Mouse (Mus musculus) C2C12 (cell line): ENCODE data around the gene Ccdc134. TPM values are rescaled to one million over a fixed set of nuclear protein-coding genes. Genes with fewer than 3 reads are reported as not detected.
A peak's percentile ranks its signal among the peaks of the same experiment; 100 is the strongest.
"Not testable (repeated sequence)": the region's sequence is repeated elsewhere in the genome, so short reads cannot be mapped to it uniquely, and the experiment has no call there.

Source experiments
- H3K27me3 ChIP-seq: one replicate; pipeline ENCODE4 v1.6.1; 2011; ENCODE audit not compliant: control insufficient read depth, insufficient read depth, insufficient read length
- H3K36me3 ChIP-seq: one replicate; pipeline ENCODE4 v1.6.1; 2011; ENCODE audit not compliant: control insufficient read depth, insufficient read depth
- H3K4me3 ChIP-seq: one replicate; pipeline ENCODE4 v1.5.1; 2011; ENCODE audit warnings: mild to moderate bottlenecking, control low read depth; ENCODE audit not compliant: poor library complexity, insufficient read depth, severe bottlenecking
- H3K79me2 ChIP-seq: one replicate; pipeline ENCODE4 v1.6.1; 2011; ENCODE audit not compliant: control insufficient read depth, insufficient read depth
- H3K79me3 ChIP-seq: one replicate; pipeline ENCODE4 v1.6.1; 2011; ENCODE audit warnings: low read depth, control low read depth
- H3ac ChIP-seq: one replicate; pipeline ENCODE3; 2011; ENCODE audit warnings: low read depth; ENCODE audit not compliant: control insufficient read depth, insufficient read length
- CEBPB ChIP-seq: IDR thresholded peaks from one replicate; pipeline ENCODE4 v1.6.1; 2011; ENCODE audit warnings: low read depth, mild to moderate bottlenecking, control low read depth, moderate library complexity
- CTCF ChIP-seq: IDR thresholded peaks from one replicate; pipeline ENCODE4 v1.5.1; 2011; ENCODE audit not compliant: control insufficient read depth, insufficient read depth, insufficient read length
- FOSL1 ChIP-seq: IDR thresholded peaks from one replicate; pipeline ENCODE4 v1.8.0; 2011; ENCODE audit warnings: mild to moderate bottlenecking, low read length; ENCODE audit not compliant: poor library complexity, insufficient read depth, severe bottlenecking
- MAX ChIP-seq: IDR thresholded peaks from one replicate; pipeline ENCODE4 v1.6.1; 2011; ENCODE audit warnings: mild to moderate bottlenecking, control low read depth
- MYOD1 ChIP-seq: IDR thresholded peaks from one replicate; pipeline ENCODE4 v1.6.1; 2011; ENCODE audit warnings: low read depth; ENCODE audit not compliant: control insufficient read depth, insufficient read length
- MYOG ChIP-seq: IDR thresholded peaks from one replicate; pipeline ENCODE4 v1.6.1; 2011; ENCODE audit not compliant: control insufficient read depth, insufficient read length; ENCODE audit errors: extremely low read depth
- USF1 ChIP-seq: IDR thresholded peaks from one replicate; pipeline ENCODE4 v1.6.1; 2011; ENCODE audit warnings: low read depth, mild to moderate bottlenecking, control low read depth, moderate library complexity
- polyA plus RNA-seq: library from polyadenylated mRNA; unstranded; fragments of >200 nt; fragmentation: generic; extraction: Trizol; gene quantifications from one replicate; pipeline ENCODE4 v1.2.1, GENCODE M21; 2012; ENCODE audit warnings: missing spikeins

The Ccdc134 gene
- polyA plus RNA-seq, 1 experiment: 20.2 TPM

DNA sequence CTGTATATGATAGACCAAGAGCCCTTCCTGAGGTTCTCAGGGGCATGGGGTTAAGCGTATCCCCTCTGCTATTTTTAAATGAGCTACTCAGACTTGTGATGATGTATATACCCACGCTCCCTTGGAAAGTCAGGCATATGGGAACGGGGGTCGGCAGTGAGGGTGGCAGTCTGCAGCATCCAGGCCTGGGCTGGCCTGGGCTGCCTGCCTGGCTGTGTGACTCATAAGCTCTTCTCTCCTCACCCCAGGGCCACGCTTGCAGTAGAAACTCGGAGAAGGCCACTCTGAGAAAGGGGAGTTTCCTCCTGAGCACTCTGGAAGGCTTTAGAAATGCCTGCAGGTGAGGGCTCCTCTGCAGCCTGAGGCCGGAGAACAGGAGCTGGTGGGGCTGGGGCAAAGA, 36.7 kb upstream of the Ccdc134 start:
- peaks cover 69% of the 10 kb centered on the region for H3K27me3 ChIP-seq

DNA sequence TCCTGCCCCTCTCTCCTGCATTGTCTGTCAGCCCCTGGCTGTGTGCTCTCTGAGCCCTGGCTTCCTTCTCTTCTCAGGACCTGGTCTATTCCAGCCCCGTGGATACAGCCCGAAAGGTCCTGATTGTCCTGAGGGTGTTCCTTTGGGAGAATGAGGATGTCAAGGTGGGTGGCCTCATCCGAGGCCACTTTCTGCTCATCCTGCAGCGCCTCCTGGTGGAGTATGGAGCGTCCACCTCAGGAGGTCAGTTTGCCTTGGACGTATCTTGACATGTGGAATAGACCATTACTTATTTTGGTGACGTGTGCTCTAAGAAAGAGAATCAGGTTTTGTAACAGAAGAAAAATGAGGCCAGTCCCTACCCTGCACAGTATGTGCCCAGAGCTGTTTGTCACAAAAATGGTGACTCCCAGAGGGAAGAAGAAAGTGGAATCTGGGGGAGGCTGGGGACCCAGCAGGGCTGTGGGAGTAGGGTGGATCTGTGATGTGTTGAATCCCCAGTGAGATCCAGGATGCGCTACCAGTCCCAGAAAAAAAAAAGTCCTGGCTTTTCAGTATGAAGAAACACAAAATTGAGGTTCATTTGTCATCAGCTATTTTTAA, 20.7 kb upstream of the Ccdc134 start:
- Histone ChIP-seq H3K36me3 (no peaks in the 10 kb centered on the region), H3K79me3 (no peaks in the 10 kb centered on the region), H3K27me3 (peaks cover 81% of the 10 kb centered on the region), H3K79me2 (no peaks in the 10 kb centered on the region), H3K4me3 (no peak overlapping the region), H3ac (no peak overlapping the region)
- TF ChIP-seq FOSL1 (no peak), CTCF (peak; percentile 74), USF1 (no peak)

More for the DNA sequence above, 36.7 kb upstream of the Ccdc134 start:
- TF ChIP-seq CEBPB: no peak
- TF ChIP-seq MYOD1: no peak
- no peak for TF ChIP-seq FOSL1
- no peak for TF ChIP-seq USF1
- no peak for TF ChIP-seq CTCF
- TF ChIP-seq MYOG: no peak
- Histone ChIP-seq H3K79me2 (no peaks in the 10 kb centered on the region), H3K4me3 (no peak overlapping the region), H3K79me3 (no peaks in the 10 kb centered on the region), H3K36me3 (no peaks in the 10 kb centered on the region), H3ac (no peak overlapping the region)

DNA sequence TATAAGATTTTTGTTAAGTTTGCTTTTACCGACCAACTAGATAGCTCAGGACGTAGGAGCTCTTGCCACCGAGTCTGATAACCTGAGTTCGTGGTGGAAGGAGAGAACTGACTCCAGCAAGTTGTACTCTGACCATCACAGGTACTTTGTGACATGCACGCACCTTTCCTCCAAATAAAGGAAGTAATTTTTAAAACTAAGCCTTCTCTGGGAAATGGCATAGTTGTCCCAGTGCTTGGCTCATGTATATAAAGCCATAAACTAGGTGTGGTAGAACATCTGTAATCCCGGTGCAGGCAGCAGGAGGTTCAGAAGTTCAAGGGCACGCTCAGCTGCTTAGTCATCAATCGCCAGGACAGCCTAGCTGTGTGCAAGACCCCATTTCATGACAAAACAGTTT, 7.2 kb upstream of the Ccdc134 start:
- peaks cover 20% of the 10 kb centered on the region for H3K27me3 ChIP-seq
- H3K36me3 ChIP-seq: no peaks in the 10 kb centered on the region
- H3K79me3 ChIP-seq: no peaks in the 10 kb centered on the region
- H3ac ChIP-seq: no peak overlapping the region
- TF ChIP-seq MYOG: no peak
- TF ChIP-seq USF1: no peak
- no peak for TF ChIP-seq CEBPB
- no peak for TF ChIP-seq CTCF
- no peak for TF ChIP-seq MAX
- TF ChIP-seq MYOD1: no peak
- no peak for TF ChIP-seq FOSL1
- H3K79me2 ChIP-seq: no peaks in the 10 kb centered on the region
- H3K4me3 ChIP-seq: no peak overlapping the region

DNA sequence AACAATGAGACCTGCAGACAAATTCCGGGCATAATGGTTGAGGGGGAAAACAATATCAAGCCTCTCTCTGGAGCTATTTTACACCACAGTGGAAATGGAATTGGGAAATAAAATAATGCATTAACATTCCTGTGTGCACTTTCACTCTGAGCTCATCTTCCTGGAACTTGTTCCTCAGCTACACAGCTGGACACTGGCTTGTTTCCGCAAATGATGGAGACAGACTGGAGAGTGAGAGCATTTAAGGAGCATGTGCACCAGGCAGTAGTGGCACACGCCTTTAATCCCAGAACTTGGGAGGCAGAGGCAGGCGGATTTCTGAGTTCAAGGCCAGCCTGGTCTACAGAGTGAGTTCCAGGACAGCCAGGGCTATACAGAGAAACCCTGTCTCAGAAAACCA, 1.0 kb upstream of the Ccdc134 start:
- H3ac ChIP-seq, H3K79me2 ChIP-seq, H3K27me3 ChIP-seq, H3K79me3 ChIP-seq, H3K4me3 ChIP-seq: not testable (repeated sequence)
- H3K36me3 ChIP-seq: peaks cover 13% of the 10 kb centered on the region

DNA sequence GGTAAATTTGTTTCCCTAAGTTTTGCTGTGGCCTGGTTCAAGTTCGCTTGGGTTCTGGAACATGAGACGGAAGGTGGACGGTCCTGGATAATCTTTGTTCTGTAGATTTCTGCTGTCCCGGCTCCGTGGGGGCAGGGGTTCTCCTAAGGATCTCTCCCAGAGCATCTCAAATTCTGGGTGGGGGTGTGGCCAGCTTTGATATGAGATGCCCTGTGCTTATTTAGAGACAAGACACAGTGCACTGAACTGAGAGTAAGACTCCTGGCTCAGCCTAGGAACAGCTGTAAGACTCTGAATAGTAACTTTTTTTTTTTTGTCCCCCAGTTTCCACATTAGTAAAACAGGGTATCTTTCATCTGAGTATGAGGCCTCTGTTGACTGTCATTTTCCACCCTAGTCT, 676 bp downstream of the Ccdc134 start:
- H3K4me3 ChIP-seq: peak overlapping the region; percentile 74
- H3K79me3 ChIP-seq: no peaks in the 10 kb centered on the region
- H3K79me2 ChIP-seq: peaks cover 7% of the 10 kb centered on the region
- peak overlapping the region; percentile 78 for H3ac ChIP-seq
- TF ChIP-seq USF1: no peak
- no peak for TF ChIP-seq MAX
- TF ChIP-seq FOSL1: no peak
- TF ChIP-seq MYOD1: no peak
- TF ChIP-seq CEBPB: no peak
- no peak for TF ChIP-seq MYOG
- TF ChIP-seq CTCF: no peak
- peaks cover 22% of the 10 kb centered on the region for H3K36me3 ChIP-seq
- H3K27me3 ChIP-seq: peaks cover 5% of the 10 kb centered on the region

DNA sequence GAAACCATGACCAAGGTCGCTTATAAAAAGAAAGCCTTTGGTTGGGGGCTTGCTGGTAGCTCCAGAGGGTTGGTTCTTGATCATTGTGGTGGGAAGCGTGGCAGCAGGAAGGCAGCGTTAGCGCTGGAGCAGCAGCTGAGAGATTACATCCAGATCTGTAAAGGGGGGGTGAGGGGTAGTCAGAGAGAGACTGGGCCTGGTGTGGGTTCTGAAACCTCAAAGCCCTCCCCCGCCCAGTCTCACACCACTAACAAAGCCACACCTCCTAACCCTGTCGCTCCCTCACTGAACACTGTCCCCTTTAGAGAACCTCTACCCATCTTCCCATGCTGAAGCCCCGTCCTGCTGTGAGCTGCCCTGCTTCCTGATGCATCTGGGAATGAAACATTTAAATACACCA, 2.9 kb downstream of the Ccdc134 start:
- Histone ChIP-seq H3ac (no peak overlapping the region), H3K36me3 (peaks cover 27% of the 10 kb centered on the region), H3K4me3 (no peak overlapping the region), H3K79me3 (no peaks in the 10 kb centered on the region), H3K79me2 (peaks cover 7% of the 10 kb centered on the region), H3K27me3 (no peaks in the 10 kb centered on the region)
- TF ChIP-seq CTCF: no peak
- no peak for TF ChIP-seq MAX
- no peak for TF ChIP-seq USF1
- no peak for TF ChIP-seq FOSL1
- TF ChIP-seq MYOD1: no peak
- TF ChIP-seq CEBPB: no peak
- TF ChIP-seq MYOG: no peak
